Mouse (Mus musculus) embryonic fibroblast, embryonic 13.5 days (primary cell): ENCODE data around the gene Gm42674. TPM values are rescaled to one million over a fixed set of nuclear protein-coding genes. Genes with fewer than 3 reads are reported as not detected.

Experiments used
- H3K27ac ChIP-seq: 2 replicates; pipeline ENCODE4 v1.5.1; 2012; ENCODE audit warnings: low read length, control low read depth, inconsistent platforms; ENCODE audit not compliant: insufficient read depth
- H3K4me1 ChIP-seq: 2 replicates; pipeline ENCODE4 v1.6.1; 2011; ENCODE audit warnings: low read length; ENCODE audit not compliant: control insufficient read depth, insufficient read depth
- H3K4me3 ChIP-seq: 2 replicates; pipeline ENCODE4 v1.5.1; 2011; ENCODE audit warnings: mild to moderate bottlenecking, control low read depth, low read length; ENCODE audit not compliant: insufficient read depth
- CTCF ChIP-seq: IDR thresholded peaks from 2 replicates; pipeline ENCODE4 v1.5.1; 2011; ENCODE audit warnings: mild to moderate bottlenecking, control low read depth, low read length, moderate library complexity, borderline replicate concordance; ENCODE audit not compliant: insufficient read depth
- POLR2A ChIP-seq: IDR thresholded peaks from 2 replicates; pipeline ENCODE4 v1.6.1; 2011; ENCODE audit warnings: low read depth, mild to moderate bottlenecking, control low read depth, low read length, moderate library complexity
- polyA plus RNA-seq: library from polyadenylated mRNA; stranded (reverse); fragments of >200 nt; gene quantifications from 2 replicates; pipeline ENCODE4 v1.2.4, GENCODE M21; 2011; ENCODE audit warnings: low read depth; ENCODE audit not compliant: missing spikeins, insufficient read length

Gene Gm42674
- polyA plus RNA-seq, 1 experiment = not detected

DNA sequence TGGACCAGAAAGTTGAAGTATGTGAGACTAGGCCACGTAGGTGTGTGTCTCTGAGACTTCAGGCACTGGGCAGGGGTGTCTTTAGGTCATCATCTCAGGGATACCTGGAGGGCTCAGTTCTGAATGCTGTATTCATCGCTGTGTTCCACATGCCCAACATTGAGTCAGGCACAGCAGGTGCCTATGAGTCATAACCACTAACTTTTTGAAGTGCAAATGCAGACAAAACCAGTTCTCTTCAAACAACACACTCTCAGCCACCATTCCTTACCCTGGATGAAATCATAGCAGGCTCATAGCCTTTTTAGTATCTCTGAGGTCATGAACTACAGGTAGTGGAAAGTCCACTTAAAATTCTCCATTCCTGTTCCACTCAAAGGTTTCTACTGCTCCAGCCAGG, 27.6 kb downstream of the Gm42674 start:
- no peak overlapping the region for H3K27ac ChIP-seq
- TF ChIP-seq CTCF (no peak), POLR2A (no peak)
- H3K4me3 ChIP-seq = no peak overlapping the region
- H3K4me1 ChIP-seq = no peaks in the 10 kb centered on the region

DNA sequence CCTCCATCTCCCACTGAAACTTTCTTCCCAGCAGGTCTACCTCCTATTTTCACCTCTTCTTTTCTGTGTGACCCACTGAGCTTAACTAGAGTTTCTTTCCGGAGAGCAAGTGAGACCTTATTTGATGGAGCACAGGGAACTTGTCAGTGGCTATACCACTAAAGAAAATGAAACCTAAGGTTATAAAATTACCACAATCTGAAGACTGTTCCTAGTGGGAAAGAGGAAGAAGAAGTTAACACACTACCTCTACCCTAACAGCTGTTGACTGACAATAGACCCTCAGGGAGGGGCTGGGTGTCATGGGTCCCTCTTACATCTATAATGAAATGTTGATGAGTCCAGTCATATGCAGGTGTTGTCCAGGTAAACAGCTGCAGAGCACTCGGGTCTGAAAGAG, 30.3 kb downstream of the Gm42674 start:
- no peak for TF ChIP-seq POLR2A
- TF ChIP-seq CTCF = no peak
- H3K4me1 ChIP-seq = no peaks in the 10 kb centered on the region
- no peak overlapping the region for H3K27ac ChIP-seq
- no peak overlapping the region for H3K4me3 ChIP-seq

GRCm38 (mm10) chr3:90638511-90639275, 37.0 kb downstream of the Gm42674 start:
- H3K4me3 ChIP-seq = no peak overlapping the region
- H3K27ac ChIP-seq = no peak overlapping the region
- TF ChIP-seq CTCF = no peak
- no peaks in the 10 kb centered on the region for H3K4me1 ChIP-seq

DNA sequence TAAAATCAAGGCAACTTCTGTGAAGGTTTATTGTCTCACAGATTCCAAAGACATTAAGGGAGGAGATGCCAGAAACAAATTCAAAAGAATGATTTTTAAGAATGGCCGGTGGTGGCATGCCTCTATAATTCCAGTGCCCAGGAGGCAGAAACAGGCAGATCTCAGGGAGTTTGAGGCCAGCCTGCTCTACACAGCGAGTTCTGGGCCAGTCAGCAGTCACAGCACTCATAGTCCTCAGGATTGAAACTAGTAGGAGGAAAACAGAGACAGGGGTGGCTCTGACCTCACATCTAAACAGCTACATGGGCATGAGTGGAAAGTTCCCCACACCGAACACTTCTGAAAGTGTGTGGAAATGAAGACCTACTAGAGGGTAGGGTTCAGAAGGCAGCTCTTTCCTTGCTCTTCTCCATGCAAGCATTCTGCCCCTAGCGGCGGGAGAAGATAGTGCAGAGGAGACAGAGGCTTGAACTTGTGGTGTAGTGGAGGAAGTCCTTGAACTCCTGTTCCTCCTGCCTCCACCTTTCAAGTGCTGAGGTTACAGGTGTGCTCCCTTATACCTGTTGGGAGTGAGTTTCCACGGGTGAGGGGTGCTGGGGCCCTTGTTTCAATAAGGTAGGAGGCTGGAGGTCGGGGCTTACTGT, 37.9 kb downstream of the Gm42674 start:
- H3K27ac ChIP-seq = no peak overlapping the region
- no peak for TF ChIP-seq POLR2A
- TF ChIP-seq CTCF = no peak
- H3K4me3 ChIP-seq = no peak overlapping the region
- H3K4me1 ChIP-seq = no peaks in the 10 kb centered on the region

- H3K4me1 ChIP-seq = no peaks in the 10 kb centered on the region; the same call in 1 of the 2 replicates
- H3K4me3 ChIP-seq = no peak overlapping the region
- H3K27ac ChIP-seq = no peak overlapping the region
- TF ChIP-seq POLR2A (no peak), CTCF (no peak)
Measured at GRCm38 (mm10) chr3:90640981-90641380, 39.3 kb downstream of the Gm42674 start.

DNA sequence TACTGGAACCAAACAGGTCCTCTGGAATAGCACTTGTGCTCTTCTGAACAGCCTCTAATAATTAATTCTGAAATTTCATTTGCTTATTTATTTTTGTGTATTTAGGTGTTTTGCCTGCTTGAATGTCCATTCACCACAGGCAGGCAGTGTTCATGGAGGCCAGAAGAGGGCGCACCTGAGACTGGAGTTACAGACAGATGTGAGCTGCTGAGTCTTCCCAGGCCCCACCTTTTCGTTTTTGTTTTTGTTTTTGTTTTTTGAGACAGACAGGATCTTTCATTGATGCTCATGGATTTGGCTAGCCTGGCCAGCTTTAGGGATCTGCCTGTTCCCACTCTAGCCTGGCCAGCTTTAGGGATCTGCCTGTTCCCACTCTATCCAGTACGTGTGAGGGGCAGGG, 42.5 kb downstream of the Gm42674 start:
- TF ChIP-seq CTCF = peak; percentile 67; the same call in 1 of the 2 replicates
- TF ChIP-seq POLR2A = no peak
- no peak overlapping the region for H3K27ac ChIP-seq
- no peak overlapping the region for H3K4me3 ChIP-seq
- H3K4me1 ChIP-seq = no peaks in the 10 kb centered on the region; the same call in 1 of the 2 replicates

DNA sequence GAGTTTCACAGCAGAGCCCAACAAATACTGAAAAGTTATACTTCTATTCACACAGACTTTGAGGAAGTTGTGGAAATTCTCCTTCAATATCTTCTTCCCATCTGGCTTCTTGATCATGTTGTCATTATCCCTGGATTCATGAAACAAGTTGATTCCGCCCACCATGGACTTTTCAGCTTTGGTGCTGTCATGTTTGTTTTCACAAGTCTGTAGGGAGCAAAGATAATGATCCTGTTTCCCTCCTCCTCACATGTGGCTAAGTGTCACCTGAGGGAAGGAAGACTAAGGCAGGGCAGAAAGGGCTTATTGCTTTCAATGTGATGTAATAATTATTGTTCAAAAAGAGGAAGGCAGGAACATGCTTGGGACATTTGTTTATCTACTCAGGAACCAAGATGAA, 45.6 kb downstream of the Gm42674 start:
- H3K4me3 ChIP-seq = no peak overlapping the region
- no peak for TF ChIP-seq CTCF
- TF ChIP-seq POLR2A = no peak
- H3K27ac ChIP-seq = no peak overlapping the region
- H3K4me1 ChIP-seq = no peaks in the 10 kb centered on the region; the same call in 1 of the 2 replicates

DNA sequence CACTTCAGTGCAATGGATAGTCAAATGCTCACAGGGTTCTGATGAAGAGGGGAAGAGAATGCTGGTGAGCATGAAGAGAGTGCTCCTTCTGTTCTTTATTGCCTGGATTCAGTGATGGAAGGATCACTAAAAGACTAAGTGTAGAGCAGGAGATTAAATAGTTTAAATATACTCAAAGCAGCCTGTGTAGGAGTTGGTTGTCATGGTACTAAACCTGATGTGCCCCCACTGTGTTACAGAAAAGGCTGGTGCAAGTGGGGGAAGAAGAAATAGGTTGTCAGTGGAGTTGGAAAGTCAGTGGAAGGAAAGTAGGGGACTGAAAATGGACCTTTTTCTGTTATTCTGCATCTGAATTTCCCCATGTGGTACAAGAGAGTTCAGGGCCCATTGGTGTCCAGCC, 47.3 kb downstream of the Gm42674 start:
- no peak for TF ChIP-seq CTCF
- TF ChIP-seq POLR2A = no peak
- H3K4me1 ChIP-seq = peaks cover 3% of the 10 kb centered on the region; the same call in 1 of the 2 replicates
- H3K4me3 ChIP-seq = no peak overlapping the region
- H3K27ac ChIP-seq = no peak overlapping the region

GRCm38 (mm10) chr3:90649832-90650231, 48.1 kb downstream of the Gm42674 start:
- TF ChIP-seq CTCF = no peak
- no peak for TF ChIP-seq POLR2A
- peaks cover 3% of the 10 kb centered on the region; the same call in 1 of the 2 replicates for H3K4me1 ChIP-seq
- H3K4me3 ChIP-seq = no peak overlapping the region
- no peak overlapping the region for H3K27ac ChIP-seq

DNA sequence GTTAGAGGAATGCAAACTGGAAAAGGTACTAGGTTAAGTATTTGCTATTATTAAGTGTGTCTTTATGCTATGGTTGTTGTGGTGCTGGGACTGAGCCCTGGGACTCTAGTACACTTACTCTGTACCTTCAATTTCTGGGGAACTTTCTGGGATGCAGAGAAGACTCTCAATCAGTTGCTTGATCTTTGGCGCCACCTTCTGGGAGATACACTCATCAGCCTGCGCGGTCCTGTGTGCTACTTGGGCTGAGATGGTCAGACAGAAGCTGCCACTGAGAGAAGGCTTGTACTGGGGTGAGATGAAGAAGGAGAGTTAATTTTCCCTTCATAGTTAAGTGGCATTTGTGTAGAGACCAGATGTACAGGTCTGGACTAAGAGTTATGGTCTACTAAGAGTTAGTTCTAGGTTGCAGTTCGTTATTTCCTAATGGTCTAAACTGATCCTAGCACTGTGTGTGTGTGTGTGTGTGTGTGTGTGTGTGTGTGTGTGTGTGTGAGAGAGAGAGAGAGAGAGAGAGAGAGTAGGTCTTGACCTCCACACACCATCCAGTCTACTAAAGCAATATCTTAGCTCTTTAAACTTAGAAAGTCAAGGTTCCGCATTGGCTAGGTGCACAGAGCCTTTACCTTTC, 51.3 kb downstream of the Gm42674 start:
- Histone ChIP-seq H3K4me3 (no peak overlapping the region), H3K4me1 (peaks cover 3% of the 10 kb centered on the region; the same call in 1 of the 2 replicates), H3K27ac (no peak overlapping the region)
- TF ChIP-seq CTCF (peak; percentile 62; the same call in 1 of the 2 replicates), POLR2A (no peak)
